Mouse (Mus musculus): ENCODE measurements around the gene 4930502E18Rik.
A peak's percentile ranks its signal among the peaks of the same experiment; 100 is the strongest.
"Not testable (repeated sequence)": the region's sequence is repeated elsewhere in the genome, so short reads cannot be mapped to it uniquely, and the experiment has no call there.

4930502E18Rik gene

GRCm38 (mm10) chrX:53724596-53724995, at the start of gene 4930502E18Rik:
Gene 4930502E18Rik, plus strand, starts transcription at chrX:53724826.
- no peak for DNase-seq (ENCODE audit: low spot score)

- DNase-seq (ENCODE audit: low spot score): not testable (repeated sequence)
Observed at GRCm38 (mm10) chrX:53676943-53677342, 47.7 kb upstream of the 4930502E18Rik start.

GRCm38 (mm10) chrX:53682650-53683049, 42.0 kb upstream of the 4930502E18Rik start:
- not testable (repeated sequence) for DNase-seq (ENCODE audit: low spot score)

- DNase-seq (ENCODE audit: low spot score): not testable (repeated sequence)
Observed at GRCm38 (mm10) chrX:53684676-53685075, 40.0 kb upstream of the 4930502E18Rik start.

GRCm38 (mm10) chrX:53692065-53692464, 32.6 kb upstream of the 4930502E18Rik start:
- DNase-seq (ENCODE audit: low spot score): no peak

GRCm38 (mm10) chrX:53693141-53693540, 31.5 kb upstream of the 4930502E18Rik start:
- no peak for DNase-seq (ENCODE audit: low spot score)

- DNase-seq (ENCODE audit: low spot score): no peak
Observed at GRCm38 (mm10) chrX:53694008-53694777, 30.4 kb upstream of the 4930502E18Rik start.

GRCm38 (mm10) chrX:53699225-53699624, 25.4 kb upstream of the 4930502E18Rik start:
- no peak for DNase-seq (ENCODE audit: low spot score)

GRCm38 (mm10) chrX:53702673-53703072, 22.0 kb upstream of the 4930502E18Rik start:
- no peak for DNase-seq (ENCODE audit: low spot score)

- no peak for DNase-seq (ENCODE audit: low spot score)
Observed at GRCm38 (mm10) chrX:53715942-53716322, 8.7 kb upstream of the 4930502E18Rik start.

GRCm38 (mm10) chrX:53716323-53717182, 8.1 kb upstream of the 4930502E18Rik start:
- peak; percentile 23 for DNase-seq (ENCODE audit: low spot score)

GRCm38 (mm10) chrX:53728967-53729366, 4.3 kb downstream of the 4930502E18Rik start:
- no peak for DNase-seq (ENCODE audit: low spot score)

- no peak for DNase-seq (ENCODE audit: low spot score)
Observed at GRCm38 (mm10) chrX:53752851-53753250, 28.2 kb downstream of the 4930502E18Rik start.

GRCm38 (mm10) chrX:53757736-53758135, 33.1 kb downstream of the 4930502E18Rik start, which contains the start of gene 1700013H16Rik:
Gene 1700013H16Rik, minus strand, starts transcription at chrX:53757831.
- DNase-seq (ENCODE audit: low spot score): no peak

- no peak for DNase-seq (ENCODE audit: low spot score)
Observed at GRCm38 (mm10) chrX:53776276-53776675, 51.6 kb downstream of the 4930502E18Rik start, which contains the start of gene Zfp36l3. Gene Zfp36l3, minus strand, starts transcription at chrX:53776394.

Data from MN1 (cell line).